Mouse (Mus musculus): Measurements from ENCODE around the gene Cend1.
"Not testable (repeated sequence)": the region's sequence is repeated elsewhere in the genome, so short reads cannot be mapped to it uniquely, and the experiment has no call there.

Cend1 gene

GRCm38 (mm10) chr7:141464603-141465201, 35.4 kb upstream of the Cend1 start:
- DNase-seq (ENCODE audit: low read depth) = no peak

- DNase-seq (ENCODE audit: low read depth) = peak; percentile 47
Measured at GRCm38 (mm10) chr7:141463824-141464602, 34.7 kb upstream of the Cend1 start.

- no peak for DNase-seq (ENCODE audit: low read depth)
Measured at GRCm38 (mm10) chr7:141462333-141462821, 33.1 kb upstream of the Cend1 start.

GRCm38 (mm10) chr7:141461521-141462332, 32.4 kb upstream of the Cend1 start:
- no peak for DNase-seq (ENCODE audit: low read depth)

GRCm38 (mm10) chr7:141460391-141461113, 31.3 kb upstream of the Cend1 start, which contains the start of gene Cracr2b:
Gene Cracr2b, plus strand, starts transcription at chr7:141461094.
- DNase-seq (ENCODE audit: low read depth) = no peak

- DNase-seq (ENCODE audit: low read depth) = no peak
Measured at GRCm38 (mm10) chr7:141460001-141460390, 30.7 kb upstream of the Cend1 start.

- no peak for DNase-seq (ENCODE audit: low read depth)
Measured at GRCm38 (mm10) chr7:141459301-141459711, 30.0 kb upstream of the Cend1 start.

- DNase-seq (ENCODE audit: low read depth) = no peak
Measured at GRCm38 (mm10) chr7:141458661-141459060, 29.4 kb upstream of the Cend1 start.

- DNase-seq (ENCODE audit: low read depth) = peak; percentile 61
Measured at GRCm38 (mm10) chr7:141457986-141458660, 28.8 kb upstream of the Cend1 start.

- DNase-seq (ENCODE audit: low read depth) = no peak
Measured at GRCm38 (mm10) chr7:141457236-141457635, 27.9 kb upstream of the Cend1 start.

GRCm38 (mm10) chr7:141456739-141457138, 27.4 kb upstream of the Cend1 start:
- peak; percentile 64 for DNase-seq (ENCODE audit: low read depth)

GRCm38 (mm10) chr7:141455610-141456314, 26.5 kb upstream of the Cend1 start:
- DNase-seq (ENCODE audit: low read depth) = peak; percentile 83

- peak; percentile 93 for DNase-seq (ENCODE audit: low read depth)
Measured at GRCm38 (mm10) chr7:141454967-141455551, 25.8 kb upstream of the Cend1 start, which contains the start of gene Pnpla2. Gene Pnpla2, plus strand, starts transcription at chr7:141455198.

- DNase-seq (ENCODE audit: low read depth) = peak; percentile 54
Measured at GRCm38 (mm10) chr7:141453636-141454035, 24.3 kb upstream of the Cend1 start.

- DNase-seq (ENCODE audit: low read depth) = no peak
Measured at GRCm38 (mm10) chr7:141451928-141452327, 22.6 kb upstream of the Cend1 start.

GRCm38 (mm10) chr7:141447110-141447991, 18.1 kb upstream of the Cend1 start, which contains the start of gene Rplp2:
Gene Rplp2, plus strand, starts transcription at chr7:141447370.
- peak; percentile 99 for DNase-seq (ENCODE audit: low read depth)

- not testable (repeated sequence) for DNase-seq (ENCODE audit: low read depth)
Measured at GRCm38 (mm10) chr7:141446374-141446773, 17.1 kb upstream of the Cend1 start.

- peak; percentile 83 for DNase-seq (ENCODE audit: low read depth)
Measured at GRCm38 (mm10) chr7:141443828-141444237, 14.5 kb upstream of the Cend1 start, which contains the start of gene Pidd1. Gene Pidd1, minus strand, starts transcription at chr7:141444025.
